Mouse (Mus musculus): ENCODE data around the gene Ctps.
A peak's percentile ranks its signal among the peaks of the same experiment; 100 is the strongest.
"Not testable (repeated sequence)": the region's sequence is repeated elsewhere in the genome, so short reads cannot be mapped to it uniquely, and the experiment has no call there.

Gene Ctps

DNA sequence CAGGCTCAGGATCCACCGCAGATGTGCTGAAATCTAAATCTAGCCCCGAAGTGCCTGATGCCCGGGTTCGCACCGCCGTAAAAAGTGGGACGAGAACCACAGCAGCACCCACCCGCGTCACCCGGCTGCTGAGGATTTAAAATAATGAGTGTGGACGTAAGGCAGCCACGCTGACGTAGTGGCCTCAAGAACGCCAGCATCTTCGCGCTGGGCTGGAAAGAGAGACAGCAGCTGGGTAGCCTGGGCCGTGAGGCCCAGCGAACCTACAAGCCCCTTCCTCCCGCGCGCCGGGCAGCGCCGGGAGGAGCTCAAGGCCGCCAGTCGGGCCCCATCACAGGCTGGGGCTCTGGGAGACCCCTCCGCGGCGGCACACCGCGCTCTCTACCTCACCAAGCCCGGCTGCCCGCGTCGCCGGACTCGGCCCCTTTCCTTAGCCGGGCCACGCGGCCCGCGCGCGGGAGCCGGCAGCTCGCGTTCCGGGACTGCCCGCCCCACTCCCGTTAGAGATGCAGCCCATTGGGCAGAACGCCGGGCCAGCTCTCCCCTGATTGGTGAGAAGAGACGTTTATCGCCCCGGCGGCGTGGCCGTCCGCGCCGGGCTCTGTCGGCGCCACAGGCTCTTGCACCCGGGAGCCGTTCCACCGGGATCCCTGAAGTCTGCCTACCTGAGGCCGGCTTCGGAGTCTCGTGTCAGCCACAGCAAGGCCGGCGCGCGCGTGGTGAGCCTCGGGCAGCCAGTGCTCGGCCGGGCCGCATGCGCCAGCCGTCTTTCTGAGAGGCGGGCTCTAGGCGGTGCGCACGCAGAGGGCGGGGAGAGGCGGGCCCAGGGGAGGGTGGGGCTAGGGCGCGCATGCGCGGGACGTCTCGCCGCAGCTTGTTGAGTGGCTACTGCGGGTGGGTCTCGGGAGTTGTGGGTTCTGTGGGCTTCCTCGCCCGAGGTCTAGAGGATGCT, at the start of gene Ctps:
Ctps (minus strand) TSS at position 791 of the 952 bp plus-strand sequence.
- peak; percentile 76 for DNase-seq (ENCODE audit: low spot score)

DNA sequence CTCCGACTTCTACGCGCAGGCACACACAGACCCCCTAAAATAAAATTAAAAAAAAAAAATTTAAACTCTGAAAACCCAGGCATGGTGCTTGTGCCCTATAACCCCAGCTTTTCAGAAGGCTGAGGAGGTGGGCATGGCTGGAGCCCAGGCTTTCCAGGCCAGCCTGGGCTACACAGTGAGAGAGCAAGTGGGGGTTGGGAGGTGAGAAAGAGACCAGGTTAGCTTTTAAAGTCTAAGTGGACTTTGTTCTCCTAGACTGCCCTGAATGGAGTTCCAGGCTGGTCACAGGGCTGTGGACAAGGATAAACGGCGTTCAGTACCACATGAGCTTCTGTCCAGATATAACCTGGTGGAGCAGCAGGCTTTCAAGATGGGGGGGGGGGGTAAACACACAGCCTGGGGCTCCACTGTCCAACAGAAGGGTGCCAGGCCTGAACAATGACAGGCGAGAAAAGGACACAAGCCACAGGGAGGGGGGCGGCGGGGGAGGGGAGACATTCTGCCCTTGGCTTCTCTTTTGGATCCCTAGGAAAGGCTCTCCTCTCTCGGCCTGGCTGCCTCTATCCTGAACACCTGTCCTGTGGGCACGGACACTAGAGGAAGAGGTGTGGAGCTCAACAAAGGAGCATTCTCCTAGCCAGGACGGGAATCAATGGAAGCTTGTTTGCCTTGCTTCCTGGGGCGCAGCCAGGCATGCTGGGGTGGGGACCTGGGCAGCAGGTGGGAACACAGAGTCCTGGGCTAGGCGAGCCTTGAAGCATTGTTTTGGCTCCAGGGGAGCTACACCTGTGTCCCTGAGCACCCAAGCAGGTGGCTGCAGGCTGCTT, 46.3 kb upstream of the Ctps start:
- no peak for DNase-seq (ENCODE audit: low spot score)

DNA sequence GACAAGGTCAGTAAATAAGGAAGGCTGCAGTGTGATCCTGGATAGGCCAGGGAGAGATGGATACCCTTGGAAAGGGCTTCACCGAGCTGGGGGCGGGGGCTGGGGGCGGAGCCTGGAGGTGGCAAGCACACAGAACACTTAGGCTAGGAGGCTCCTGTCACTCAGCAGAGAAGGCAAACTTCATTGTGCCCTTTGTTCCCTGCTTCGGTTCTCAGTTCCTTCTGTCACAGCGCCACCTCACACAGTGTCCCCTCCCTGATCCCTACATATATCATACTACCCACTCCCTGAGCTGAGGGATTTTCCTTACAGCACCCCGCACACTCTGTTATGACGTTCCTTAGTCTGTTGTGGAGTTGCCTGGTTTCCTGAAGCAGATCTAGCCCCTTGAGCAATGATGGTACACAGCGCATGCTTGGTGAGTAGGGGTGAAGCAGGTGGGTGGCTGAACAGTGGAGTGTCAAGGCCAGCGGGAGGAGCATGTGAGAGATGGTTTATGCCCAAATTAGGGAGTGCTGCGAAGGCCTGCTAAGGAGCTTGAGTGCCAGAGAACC, 45.5 kb upstream of the Ctps start:
- DNase-seq (ENCODE audit: low spot score): no peak

DNA sequence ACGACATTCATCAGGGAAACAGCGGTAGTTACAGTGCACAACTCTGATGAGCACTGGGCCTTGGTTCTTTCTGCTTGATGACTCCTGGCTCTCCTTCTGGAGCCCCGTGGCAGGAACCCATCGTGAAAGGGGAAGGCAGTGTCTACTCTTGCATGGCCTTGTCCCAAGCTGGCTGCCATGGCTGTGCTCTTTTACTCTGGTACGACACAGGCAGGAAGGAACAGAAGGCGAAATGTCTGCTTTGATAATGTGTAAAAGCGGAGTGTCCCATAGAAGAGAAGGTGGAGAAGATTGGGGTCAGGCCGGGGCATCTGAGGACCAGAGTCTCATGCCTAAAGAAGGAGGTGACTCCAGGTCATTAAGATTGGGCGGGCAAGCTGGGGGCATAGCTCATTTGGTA, 44.6 kb upstream of the Ctps start:
- DNase-seq (ENCODE audit: low spot score): no peak

DNA sequence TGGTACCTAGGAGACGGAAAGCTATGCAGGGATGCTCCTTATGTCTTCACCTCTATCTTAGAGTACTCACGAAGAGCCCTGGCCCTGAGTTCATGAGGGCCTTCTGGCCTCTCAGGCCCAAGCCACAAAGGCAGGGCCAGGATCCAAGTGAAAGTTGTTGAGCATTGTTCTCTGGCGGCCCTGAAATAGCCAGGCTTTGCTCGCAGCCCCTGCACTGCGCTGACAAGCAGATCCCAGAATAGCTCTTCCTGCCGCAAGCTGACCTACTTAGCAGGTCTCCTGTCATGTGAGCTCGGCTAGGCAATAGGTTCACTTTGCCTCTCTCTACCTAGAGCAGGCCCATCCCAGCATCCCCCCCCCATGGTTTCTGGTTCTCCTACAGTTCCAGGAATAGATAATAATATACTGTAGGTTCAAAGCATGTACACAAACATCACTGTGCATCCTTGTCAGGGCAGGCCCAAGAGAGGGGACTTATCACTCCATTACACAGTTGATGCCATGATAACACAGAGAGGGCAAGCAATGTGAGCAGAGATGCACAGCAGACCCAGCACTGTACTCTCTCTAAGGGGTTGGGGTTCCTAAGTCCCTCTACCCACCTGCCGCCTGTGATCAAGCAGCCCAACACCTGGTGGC, 43.7 kb upstream of the Ctps start:
- DNase-seq (ENCODE audit: low spot score): no peak

DNA sequence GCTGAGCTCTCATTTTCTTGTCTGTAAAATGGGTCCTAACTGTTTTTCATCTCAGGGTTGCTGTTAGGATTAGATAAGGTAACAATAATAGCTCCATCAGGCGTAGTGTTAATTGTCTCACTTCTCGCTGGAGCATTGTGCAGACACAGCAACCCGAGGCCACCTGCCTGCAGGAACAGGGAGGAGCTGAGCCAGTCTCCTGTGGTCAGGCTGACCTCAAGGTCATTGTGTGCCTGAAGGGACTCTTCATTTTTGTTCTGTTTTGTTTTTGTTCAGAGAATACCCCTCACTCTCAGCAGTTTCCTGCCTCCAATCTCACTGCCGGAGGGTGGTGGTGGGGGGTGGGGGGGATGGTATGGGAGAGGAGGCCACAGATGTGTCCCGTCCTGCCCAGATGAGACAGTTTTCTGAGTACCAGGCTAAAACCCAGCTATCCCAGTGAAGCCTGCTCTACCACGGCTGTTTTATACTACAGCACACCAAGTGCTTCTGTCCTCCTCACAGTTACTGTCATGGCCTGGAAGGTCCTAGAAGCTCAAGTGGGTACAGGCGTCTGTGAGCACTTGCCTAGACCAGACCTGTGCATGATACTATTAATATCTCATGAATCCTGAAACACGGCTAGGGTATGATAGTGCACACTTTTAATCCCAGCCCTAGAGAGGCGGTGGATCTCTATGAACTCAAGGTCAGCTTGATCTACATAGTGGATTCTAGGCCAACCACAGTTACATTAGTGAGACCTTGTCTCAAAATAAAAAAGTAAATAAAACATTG, 42.4 kb upstream of the Ctps start:
- DNase-seq (ENCODE audit: low spot score): no peak

DNA sequence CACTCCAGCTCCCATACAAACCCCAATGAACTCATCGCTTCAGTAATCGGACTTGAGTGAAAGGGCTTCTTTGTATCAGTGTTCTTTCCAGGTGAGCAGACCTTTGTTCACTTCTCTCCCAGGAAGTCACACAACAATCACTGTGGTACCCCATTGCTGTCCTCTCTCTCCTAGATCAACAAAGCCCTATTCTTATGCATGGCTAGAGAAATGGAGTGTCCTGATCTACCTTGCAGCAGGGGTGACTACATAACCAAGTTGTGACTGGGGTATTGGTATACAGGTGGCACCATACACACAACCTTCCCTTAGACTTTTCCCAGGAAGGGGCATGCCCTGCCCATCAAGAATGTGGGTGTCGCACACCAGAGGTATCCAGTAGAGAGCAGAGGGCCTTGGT, 40.9 kb upstream of the Ctps start:
- DNase-seq (ENCODE audit: low spot score): no peak

DNA sequence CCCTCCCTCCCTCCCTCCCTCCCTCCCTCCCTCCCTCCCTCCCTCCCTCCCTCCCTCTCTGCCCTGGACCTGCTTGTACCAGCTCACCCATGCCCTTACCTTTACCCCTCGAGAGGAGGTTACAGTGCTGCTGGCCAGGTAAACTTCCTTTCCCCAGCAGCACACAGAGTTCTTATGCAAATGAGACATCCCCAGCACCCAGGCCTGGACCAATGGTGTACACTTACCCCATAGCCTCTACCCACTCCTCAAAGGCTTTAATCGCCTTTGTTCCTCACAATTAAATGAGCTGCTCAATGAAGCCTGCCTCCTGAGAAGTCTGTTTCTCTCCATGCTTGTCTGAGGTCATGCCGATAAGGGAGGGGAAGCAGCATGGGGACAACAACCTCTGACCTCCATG, 36.9 kb upstream of the Ctps start:
- DNase-seq (ENCODE audit: low spot score): no peak

DNA sequence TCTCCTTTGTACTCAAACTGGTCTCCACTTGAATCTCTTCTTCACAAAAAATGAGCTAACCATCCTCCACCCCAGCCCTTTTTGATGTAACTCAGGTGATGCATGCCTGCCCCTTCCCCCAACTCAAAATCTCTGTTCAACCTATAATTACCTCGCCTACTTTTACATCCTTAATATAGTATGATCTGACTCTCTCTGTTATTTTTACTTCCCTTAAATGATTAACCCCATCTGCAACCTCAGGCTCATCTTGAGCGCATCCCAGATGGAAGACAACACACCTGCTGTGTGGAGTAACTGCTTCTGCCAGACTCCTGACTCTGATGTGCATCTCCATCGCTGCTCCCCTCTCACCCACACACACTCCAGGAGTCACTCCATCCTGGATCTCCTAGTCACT, 32.6 kb upstream of the Ctps start:
- no peak for DNase-seq (ENCODE audit: low spot score)

DNA sequence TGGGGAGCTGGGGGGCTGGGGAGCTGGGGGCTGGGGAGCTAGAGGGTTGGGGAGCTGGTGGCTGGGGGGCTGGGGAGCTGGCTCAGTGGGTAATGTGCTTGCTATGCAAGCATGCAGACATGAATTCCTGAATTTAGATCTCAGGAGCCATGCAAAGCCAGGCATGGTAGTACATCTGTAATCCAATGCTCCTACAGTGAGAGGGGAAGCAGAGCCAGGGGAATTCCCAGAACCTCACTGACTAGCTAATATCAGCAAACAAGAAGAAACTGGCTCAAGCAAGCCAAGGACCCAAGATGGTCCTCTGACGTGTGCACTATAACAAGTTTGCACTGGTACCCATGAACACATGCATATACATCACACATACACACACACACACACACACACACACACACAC, 31.7 kb upstream of the Ctps start:
- DNase-seq (ENCODE audit: low spot score): no peak

DNA sequence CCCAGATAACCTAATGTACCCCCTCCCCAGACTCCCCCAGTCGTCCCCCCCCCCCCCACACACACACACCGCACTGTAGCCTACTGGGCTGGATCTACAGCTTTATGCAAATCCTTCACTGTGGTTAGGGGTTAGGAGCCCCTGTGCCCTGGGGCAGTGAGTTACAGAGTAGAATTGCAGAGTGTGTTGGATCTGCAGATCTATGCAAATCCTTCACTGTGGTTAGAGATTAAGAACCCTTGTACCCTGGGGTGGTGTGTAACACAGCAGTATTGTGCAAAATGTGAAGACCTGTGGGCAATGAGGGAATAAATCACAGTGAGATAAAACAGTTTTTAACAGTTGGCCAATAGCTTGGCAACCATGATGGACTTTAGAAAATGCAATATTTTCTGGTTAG, 28.8 kb upstream of the Ctps start:
- no peak for DNase-seq (ENCODE audit: low spot score)

DNA sequence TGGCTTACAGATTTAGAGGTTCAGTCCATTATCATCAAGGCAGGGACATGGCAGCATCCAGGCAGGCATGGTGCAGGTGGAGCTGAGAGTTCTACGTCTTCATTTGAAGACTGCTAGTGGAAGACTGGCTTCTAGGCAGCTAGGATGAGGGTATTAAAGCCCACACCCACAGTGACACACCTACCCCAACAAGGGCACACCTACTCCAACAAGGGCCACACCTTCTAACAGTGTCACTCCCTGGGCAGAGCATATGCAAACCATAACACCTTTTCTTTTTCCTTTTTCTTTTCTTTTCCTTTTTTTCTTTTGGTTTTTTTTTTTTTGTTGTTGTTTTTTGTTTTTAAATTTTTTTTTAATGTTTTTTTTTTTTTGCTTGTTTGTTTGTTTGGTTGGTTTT, 26.1 kb upstream of the Ctps start:
- not testable (repeated sequence) for DNase-seq (ENCODE audit: low spot score)

DNA sequence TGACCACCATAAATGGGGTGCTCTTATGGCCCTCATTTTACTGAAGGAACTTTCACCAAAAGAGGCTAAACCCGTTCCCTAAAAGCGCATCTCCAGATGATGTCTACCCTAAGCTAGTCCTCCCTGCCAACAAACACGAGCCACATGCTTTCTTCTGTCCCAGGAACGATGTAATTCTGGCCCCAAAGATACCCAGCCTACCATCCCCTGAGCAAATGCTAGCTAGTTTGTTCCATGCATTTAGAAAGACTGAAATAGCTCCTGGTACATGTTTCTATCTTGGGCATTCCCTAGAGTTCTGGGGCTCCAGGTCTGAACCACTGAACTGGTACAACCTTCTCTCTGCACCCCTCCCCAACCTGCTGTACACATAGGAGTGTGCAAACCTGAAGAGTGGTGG, 20.9 kb upstream of the Ctps start:
- no peak for DNase-seq (ENCODE audit: low spot score)

DNA sequence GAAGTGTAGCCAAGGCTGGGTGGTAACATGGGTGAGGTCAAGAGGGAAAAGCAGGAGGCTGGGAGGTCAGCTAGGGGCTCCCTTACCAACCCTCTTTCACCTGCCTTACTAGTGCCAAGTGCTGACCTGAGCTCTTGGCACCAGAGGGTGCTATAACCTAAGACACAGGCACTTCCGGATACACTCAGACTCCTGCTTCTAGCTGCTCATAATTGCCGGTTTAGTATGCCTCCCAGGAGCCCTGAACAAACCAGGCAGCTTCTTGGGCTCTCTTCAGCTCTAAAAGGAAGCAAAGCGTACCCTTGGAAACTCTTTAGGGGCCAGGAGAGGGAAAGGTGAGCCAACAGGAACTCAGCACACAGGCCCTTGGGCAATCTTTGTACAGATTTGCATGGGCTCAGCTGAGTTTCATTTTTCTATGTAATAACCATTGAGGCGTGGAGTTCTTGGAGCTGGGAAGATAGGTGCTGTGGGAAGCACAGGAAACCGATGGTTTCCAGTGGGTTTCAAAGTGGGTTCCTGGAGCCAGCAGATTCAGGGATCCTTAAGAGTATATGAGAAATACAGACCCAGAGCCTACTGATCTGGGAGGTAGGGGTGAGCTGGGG, 19.8 kb upstream of the Ctps start:
- DNase-seq (ENCODE audit: low spot score): no peak

DNA sequence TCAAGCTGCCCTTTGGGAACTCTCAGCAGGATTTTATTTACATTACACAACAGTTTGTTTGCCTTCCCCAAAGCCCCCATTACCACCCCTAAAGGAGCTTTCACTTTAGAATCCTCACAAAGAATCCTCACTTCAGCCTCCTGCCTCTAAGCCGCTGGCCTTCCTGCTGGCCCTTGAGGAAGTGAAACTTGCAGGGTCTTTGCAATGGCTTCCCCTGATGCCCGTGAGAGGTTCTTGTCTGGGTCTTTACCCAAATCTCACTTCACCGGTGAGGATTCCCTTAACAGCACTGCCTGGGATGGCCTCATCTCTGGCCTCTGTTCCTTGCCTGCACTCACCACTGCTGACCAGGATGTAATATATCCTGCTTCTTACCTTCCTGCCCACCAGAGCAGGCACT, 19.0 kb upstream of the Ctps start:
- DNase-seq (ENCODE audit: low spot score): no peak

DNA sequence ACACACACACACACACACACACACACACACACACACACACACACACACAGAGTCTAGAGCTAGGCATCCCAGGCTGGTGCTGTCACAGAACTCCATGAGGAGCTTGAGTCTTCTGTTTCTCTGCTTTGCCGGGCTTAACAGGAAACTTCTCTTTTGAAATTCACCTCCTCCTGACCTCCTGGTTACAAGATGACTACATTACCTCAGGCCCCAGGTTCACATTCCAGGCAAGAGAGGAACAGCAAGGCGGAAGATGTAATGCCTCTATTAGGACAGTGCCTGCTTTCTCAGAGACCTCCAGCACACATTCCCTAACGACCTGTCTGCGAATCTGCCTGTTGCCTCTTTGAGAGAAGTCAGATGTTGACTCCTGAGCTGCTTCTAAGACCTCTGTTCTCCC, 18.4 kb upstream of the Ctps start, which contains the start of gene Gm8439:
Gm8439 (plus strand) TSS at position 301 of the 400 bp plus-strand sequence.
- DNase-seq (ENCODE audit: low spot score): no peak

DNA sequence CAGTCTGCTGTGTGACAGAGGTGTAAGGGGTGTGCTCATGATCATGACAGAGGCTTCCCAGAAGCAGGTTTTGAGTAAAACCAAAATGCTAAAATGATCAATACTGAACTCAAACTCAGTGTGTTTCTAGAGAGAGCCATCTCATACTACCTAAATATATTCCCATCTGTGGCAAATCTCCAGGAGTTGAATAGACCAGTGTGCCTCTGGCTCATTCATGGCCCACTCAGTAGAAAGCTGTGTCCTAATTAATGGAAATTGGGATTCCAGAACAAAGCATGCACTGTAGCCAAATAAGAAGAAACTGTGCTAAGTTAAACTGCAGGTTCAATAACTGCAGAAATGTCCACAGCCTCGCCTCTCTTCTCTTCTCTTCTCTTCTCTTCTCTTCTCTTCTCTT, 16.9 kb upstream of the Ctps start:
- DNase-seq (ENCODE audit: low spot score): no peak

DNA sequence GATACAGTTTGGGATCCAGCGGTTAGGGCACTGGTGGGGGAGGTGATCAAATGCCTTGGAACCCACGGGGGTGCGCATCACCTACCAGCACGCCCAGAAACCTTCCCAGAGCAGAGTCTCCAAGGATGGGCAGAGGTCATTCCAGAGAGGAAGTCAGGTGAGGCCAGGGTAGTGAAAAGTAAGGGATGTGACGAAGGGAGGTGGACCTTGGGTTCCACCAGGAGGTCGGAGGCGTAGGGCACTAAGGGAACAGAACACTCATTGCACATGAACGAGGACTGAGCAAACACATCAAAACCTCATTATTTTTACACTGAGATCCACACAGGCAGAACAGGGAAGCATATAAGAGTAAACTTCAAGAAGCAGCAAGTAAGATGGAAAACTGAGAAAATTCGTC, 11.6 kb upstream of the Ctps start:
- DNase-seq (ENCODE audit: low spot score): no peak

DNA sequence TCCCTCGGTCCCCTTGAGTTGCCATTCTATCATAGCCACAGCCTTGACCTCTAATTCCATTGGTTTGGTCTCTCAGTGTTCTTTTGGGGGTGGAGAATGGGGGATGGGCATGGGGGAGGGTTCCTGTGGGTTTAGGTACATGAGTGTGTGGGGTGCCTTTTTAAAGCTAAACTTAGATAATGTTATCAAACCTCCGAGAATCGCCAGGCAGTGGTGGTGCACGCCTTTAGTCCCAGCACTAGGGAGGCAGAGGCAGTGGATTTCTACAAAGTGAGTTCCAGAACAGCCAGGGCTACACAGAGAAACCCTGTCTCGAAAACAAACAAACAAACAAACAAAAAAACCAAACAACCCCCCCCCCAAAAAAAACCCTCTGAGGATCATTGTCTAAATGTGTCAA, 10.8 kb upstream of the Ctps start:
- DNase-seq (ENCODE audit: low spot score): no peak

DNA sequence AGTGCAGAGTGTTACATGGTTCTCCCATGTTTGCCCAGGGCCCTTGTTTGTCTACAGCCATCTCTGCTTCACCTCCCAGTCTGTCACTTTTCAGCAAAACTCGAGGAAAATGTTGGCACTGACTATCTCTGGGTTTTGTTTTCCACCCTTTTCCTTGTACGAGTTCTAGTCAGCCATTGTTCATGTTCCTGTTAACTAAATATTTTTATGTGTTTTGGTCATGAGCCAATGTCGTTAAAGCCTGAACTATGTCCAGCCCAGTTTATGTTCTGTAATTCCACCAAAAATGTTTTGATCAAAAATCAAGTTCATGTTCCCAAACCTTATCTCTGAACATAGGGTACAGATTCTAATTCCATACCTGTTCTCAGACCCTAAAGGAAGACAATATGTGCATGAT, 1.6 kb upstream of the Ctps start:
- DNase-seq (ENCODE audit: low spot score): no peak

DNA sequence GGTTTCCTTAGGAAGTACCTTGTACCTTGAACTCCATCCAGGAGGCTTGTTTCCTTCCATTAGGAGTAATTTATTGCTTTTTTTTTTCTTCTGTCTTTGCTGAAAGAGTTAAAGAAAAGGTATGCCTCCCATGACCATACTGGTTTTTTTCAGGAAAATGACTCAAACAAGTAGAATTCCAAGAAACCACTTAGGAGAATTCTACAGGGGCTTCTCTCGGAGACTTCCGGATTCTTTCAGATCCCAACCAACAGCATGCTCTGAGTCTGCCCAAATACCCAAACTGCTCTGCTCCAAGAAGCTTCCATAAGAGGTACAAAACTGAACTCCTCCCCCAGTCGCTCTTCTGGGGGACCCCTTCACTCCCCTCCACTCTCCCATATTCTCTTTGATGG, 991 bp upstream of the Ctps start:
- DNase-seq (ENCODE audit: low spot score): no peak

All from urinary bladder, postnatal 10 days (tissue).